1 mouse cellular context compared by ENCODE assay signal in genomic region chr2:70870819-70871218, GRCm38 (mm10).
TF ChIP-seq lines count a peak whose summit lies in the region.

No protein-coding gene starts in this region.

TF ChIP-seq in CH12.LX, 34 proteins besides CTCF, POLR2A, EP300 and RAD21 (continued from another document):
- TF ChIP-seq ZC3H11A (IDR thresholded peaks at IDR 0.05; ENCODE audit: low read depth, low read length) (no peak), MAZ (IDR thresholded peaks at IDR 0.05; ENCODE audit: low read depth, low read length) (no peak), MAFK (IDR thresholded peaks at IDR 0.05; ENCODE audit: insufficient replicate concordance, low read length) (peak; percentile 89), NRF1 (IDR thresholded peaks at IDR 0.05; ENCODE audit: low read depth, low read length) (peak; percentile 46; the same call in 1 of the 2 replicates)
